Mouse (Mus musculus): Measurements from ENCODE around the gene 1110059G10Rik. TPM values are rescaled to one million over a fixed set of nuclear protein-coding genes. Genes with fewer than 3 reads are reported as not detected.
A peak's percentile ranks its signal among the peaks of the same experiment; 100 is the strongest.

1110059G10Rik gene
- 10 to 100 TPM; 11.1 to 12.1 TPM for total RNA-seq (2021)
- long read RNA-seq, experiment 1, transcript 1110059G10Rik-201 (3 exons, 3,361 nt): major isoform, 7 of 7 reads
- long read RNA-seq, experiment 1, partial matches to known transcripts: 0 of 7 reads
- long read RNA-seq, experiment 1, other reads (novel, unspliced or antisense): 0 of 7 reads
- long read RNA-seq, experiment 2, partial matches to known transcripts: 0 of 3 reads
- long read RNA-seq, experiment 2, other reads (novel, unspliced or antisense): 0 of 3 reads

DNA sequence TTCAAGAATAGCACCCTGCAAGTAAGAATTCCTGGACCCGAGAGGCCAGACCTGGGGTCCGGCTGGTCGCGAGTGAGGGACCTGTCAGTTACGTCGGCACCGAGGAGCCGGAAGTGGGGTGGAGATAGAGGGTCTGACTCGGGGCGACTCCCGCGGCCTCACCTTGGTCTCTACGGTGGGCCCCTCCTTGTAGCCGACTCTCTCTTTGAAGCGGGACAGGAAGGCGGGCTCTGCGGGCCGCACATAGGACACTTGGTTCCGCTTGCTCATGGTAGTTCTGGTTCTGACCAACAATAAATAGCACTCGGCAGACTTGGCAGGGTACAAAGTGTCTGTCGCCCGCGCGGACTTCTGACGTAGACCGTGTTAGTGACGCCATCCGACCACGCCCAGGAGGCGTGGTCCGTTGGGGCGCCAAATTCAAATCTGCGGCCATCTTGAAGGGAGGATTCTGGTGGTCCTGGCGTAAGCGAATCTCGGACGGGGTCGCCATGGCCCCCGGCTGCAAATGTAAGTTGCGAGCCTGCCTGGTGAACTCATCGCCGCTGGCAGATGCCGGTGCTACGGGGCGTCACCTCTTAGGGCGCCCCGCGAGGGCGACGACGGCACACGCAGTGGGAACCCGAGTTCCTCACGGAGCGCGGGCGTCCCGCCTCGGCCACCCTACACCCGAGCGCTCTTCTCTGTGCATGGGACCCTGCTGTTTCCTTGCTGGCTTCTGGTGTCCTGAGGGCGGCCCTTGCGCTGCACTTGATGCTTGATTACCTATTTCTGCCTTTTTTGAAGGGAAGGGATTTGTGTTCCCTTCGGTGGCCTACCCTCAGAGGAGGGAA, at the start of gene 1110059G10Rik, which contains the start of gene Kif15:
Gene 1110059G10Rik (minus strand): TSS at position 358 of the 833 bp plus-strand sequence.
Gene Kif15 (plus strand): TSS at position 404 of the 833 bp plus-strand sequence.
- peak; percentile 89 for DNase-seq
- intact Hi-C loops (cut with DNase I; ENCODE audit: low total_unique reads): no loop called here

DNA sequence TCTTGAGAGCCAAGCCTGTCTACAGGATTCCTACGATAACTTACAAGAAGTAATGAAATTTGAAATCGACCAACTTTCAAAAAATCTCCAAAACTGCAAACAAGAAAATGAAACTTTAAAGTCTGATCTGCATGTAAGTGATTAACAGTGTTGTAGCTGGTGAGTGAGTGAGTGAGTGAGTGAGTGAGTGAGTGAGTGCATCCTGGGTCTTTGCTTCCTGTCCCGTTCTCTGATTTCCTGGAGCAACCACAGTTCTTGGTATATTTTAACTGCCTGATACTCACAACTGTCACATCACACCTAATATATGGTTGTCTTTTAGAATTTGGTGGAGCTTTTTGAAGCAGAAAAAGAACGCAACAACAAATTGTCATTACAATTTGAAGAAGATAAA, 48.4 kb upstream of the 1110059G10Rik start:
- no peak for DNase-seq
- intact Hi-C loops (cut with DNase I; ENCODE audit: low total_unique reads): no loop called here

DNA sequence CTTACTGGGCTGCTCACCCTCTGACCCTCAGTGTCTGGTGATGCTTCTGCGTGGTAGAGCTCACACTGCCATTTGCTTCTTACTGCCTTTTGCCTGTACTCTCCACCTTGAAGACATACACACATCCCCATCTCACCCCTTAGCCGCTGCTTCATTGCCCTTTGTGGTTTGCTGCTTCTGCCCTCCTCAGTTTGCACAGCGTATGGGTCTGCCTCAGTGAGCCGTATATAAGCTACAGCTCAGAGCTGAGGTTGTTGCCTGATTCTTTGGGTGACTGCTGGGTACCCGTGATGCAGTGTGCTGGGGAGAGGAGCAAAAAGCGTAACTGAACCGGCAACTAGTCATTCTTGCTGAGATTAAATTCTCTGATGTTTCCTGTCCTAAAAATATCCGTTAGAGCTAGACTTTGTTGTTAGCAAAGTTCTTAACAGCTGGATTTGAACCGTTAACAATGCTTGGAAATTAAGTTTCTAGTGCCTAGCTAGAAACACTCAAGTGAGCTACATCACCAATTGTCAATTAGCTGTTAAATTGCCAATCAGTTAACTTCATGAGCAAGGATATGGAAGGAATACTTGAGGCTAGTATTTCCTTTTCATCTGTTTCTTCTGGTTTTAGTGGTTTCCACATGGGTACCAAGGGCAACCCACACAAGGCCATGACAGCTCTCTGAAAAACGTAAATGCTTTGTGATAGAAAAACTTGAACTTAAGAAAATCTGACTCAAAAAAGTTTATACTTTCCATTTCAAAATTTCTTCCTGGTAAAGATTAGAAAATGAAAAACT, 47.8 kb upstream of the 1110059G10Rik start:
- no peak for DNase-seq
- intact Hi-C loops (cut with DNase I; ENCODE audit: low total_unique reads): no loop called here

DNA sequence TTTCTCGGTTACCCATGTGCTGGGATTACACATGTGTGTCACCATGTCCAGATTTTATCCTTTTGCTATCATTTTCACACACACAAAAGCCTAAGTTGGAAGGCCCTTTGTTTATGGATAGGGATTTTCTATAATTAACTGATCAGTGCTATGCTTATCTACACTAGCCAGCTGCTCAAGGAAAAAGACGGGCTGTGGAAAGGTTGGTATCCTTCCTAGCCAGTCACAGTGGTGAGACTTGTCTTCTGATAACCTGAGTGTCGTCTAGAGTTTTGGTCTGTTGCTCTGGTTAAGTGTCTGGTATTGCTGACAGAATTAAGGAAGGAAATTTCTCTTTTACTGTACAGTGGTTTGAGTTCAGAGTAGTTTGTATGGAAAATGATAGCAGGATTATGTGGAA, 21.9 kb downstream of the 1110059G10Rik start:
- intact Hi-C loops (cut with DNase I; ENCODE audit: low total_unique reads): no loop called here
- no peak for DNase-seq

DNA sequence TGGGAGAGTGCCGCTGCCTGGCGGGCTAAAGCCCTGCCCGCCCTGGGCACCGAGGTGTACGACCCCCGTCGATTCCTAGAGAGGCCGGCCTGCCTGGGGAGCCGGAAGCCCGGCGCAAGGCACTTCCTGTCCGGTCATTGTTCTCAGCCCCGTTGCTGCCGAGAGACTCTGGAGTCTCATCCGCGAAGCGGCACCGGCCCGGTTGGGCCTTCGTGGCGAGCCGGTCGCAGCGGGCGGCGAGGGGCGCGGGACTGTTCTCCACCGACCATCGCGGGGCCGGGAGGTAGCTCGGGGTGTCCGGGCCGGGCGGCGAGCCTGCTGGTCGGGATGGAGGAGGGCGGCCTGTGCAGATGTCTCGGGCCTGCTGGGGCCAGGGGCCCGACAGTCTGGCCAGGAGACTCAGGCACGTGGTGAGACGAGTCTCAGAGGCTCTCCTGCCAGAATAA, 27.8 kb downstream of the 1110059G10Rik start, which contains the start of gene Zfp105:
Gene Zfp105 (plus strand): TSS at position 137 of the 446 bp plus-strand sequence.
- intact Hi-C loops (cut with DNase I; ENCODE audit: low total_unique reads): no loop called here

DNA sequence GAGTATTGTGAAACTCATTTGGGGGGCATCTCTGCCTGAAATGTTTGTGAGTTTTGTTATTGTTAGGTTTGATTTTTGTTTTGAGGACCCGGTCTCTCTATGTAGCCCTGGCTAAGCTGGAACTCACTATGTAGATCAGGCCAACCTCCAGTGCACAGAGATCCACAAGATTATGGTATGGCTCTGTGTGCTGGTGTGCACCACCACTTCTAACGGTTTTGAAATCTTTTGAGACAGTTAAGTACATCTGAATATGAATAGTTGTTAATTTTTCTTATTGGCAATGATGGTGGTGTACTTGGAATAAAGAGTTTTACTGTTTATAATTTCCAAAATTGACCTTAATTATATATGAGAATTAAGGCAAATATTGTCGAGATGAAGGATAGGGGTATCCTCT, 28.4 kb downstream of the 1110059G10Rik start:
- intact Hi-C loops (cut with DNase I; ENCODE audit: low total_unique reads): no loop called here
- no peak for DNase-seq

More for the DNA sequence above, 27.8 kb downstream of the 1110059G10Rik start, which contains the start of gene Zfp105:
- peak; percentile 71 for DNase-seq

DNA sequence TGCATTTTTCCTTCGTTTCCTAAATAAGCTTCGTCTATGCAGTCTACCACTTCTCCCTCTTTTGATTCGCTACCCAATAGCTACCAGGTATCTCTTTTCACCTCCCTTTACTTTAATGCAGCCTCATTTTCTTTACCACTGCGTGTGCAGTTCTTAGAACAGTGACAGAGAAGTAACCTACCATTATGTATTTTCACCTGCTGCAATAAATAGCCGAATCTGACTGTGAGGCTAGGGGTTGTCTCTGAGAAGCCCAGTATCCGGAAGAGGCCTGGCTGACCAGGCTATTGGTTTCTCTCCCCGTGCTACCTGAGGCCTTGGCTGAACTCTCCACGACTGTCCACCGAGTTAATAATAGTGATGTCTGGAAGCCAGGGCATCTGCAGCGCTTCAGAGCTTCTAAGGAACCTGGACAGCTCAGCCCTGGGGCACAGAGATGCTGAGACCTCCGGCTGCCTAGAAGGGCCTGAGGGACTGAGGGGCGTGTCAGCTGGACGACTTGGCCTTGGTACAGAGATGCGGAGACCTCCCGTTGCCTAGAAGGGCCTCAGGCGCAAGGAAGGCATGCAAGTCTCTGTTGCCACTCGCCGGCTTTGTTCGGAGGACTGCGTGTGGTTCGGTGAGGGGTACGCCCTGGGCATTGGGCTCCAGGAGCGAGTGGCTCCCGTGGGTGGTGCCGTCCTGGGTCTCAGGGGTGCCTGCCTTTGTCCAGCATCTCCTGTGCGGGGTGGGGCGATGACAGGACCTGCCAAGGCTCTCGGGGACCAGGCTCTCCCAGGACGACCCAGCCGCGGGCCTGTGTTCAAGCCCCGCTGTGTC, 47.9 kb downstream of the 1110059G10Rik start:
- intact Hi-C loops (cut with DNase I; ENCODE audit: low total_unique reads): no loop called here
- peak; percentile 70 for DNase-seq

DNA sequence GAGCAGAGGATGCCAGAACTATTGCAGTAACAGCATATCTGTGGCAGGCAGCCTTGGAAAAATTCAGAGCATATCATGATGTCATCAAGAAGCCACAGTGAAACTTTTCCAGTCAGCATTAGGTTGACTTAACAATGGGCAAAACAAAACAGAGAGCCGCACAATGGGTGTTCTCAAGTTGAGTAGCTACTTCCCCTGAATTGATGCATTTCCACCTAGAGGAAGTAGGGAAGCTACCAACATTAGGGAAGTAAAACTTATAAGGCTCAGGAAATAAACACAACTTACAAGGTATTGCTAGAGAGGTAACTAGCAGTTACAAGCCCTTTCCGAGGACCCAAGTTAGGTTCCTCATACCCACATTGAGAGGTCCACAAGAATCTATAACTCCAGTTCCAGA, 49.8 kb downstream of the 1110059G10Rik start:
- no peak for DNase-seq
- intact Hi-C loops (cut with DNase I; ENCODE audit: low total_unique reads): no loop called here

Other genes with a start within 250 kb of the 1110059G10Rik start
- gene Topaz1, start 203.7 kb downstream of the 1110059G10Rik start, total RNA-seq (2021): not detected
- 10 to 100 TPM; 31.1 to 32.9 TPM for gene Tcaim, start 145.5 kb downstream of the 1110059G10Rik start, total RNA-seq (2021)
- not detected for gene Gm35549, start 107.0 kb downstream of the 1110059G10Rik start, total RNA-seq (2021)
- gene Zfp445, start 85.0 kb downstream of the 1110059G10Rik start, total RNA-seq (2021): 10 to 100 TPM; 29.7 to 36.0 TPM
- gene Zkscan7, start 65.3 kb downstream of the 1110059G10Rik start, total RNA-seq (2021): 1 to 10 TPM; 3.6 TPM
- gene Zfp105, start 27.9 kb downstream of the 1110059G10Rik start, total RNA-seq (2021): 1 to 10 TPM; 2.8 to 3.9 TPM
- 1 to 10 TPM; 2.1 to 2.5 TPM for gene Kif15, start within 50 bp of the 1110059G10Rik start, total RNA-seq (2021)
- 10 to 100 TPM in 1 of 2 experiments, 1 to 10 TPM in 1; 9.0 to 11.2 TPM for gene Tmem42, start 70.3 kb upstream of the 1110059G10Rik start, total RNA-seq (2021)
- under 1 TPM; 0.16 TPM for gene Tgm4, start 83.7 kb upstream of the 1110059G10Rik start, total RNA-seq (2021)
- 10 to 100 TPM; 37.1 to 43.0 TPM for gene Zdhhc3, start 162.2 kb upstream of the 1110059G10Rik start, total RNA-seq (2021)
- gene Exosc7, start 162.2 kb upstream of the 1110059G10Rik start, total RNA-seq (2021): 10 to 100 TPM; 18.1 to 20.7 TPM
- 10 to 100 TPM; 60.6 to 90.2 TPM for gene Clec3b, start 199.9 kb upstream of the 1110059G10Rik start, total RNA-seq (2021)

Measured in gastrocnemius, postnatal 14 days (tissue).